Mouse (Mus musculus) G1E (cell line): ENCODE measurements around the gene Plxdc2. TPM values are rescaled to one million over a fixed set of nuclear protein-coding genes. Genes with fewer than 3 reads are reported as not detected.
A peak's percentile ranks its signal among the peaks of the same experiment; 100 is the strongest.

ENCODE experiments used
- ATAC-seq: 2 replicates; pipeline ENCODE4 v1.8.0; 2016; ENCODE audit warnings: mild to moderate bottlenecking; ENCODE audit not compliant: insufficient number of reproducible peaks, poor library complexity, low FRiP score, severe bottlenecking; ENCODE audit errors: extremely low read depth
- DNase-seq: peaks from one replicate; pipeline ENCODE4 v3.0.0; 2012; ENCODE audit warnings: low spot score
- H3K27me3 ChIP-seq: 2 replicates; pipeline ENCODE4 v1.6.1; 2012; ENCODE audit warnings: mild to moderate bottlenecking, low read length, inconsistent platforms; ENCODE audit not compliant: insufficient read depth
- H3K36me3 ChIP-seq: replicated peaks from 2 replicates; pipeline ENCODE3; 2012; ENCODE audit warnings: mild to moderate bottlenecking, inconsistent platforms
- H3K4me1 ChIP-seq: 2 replicates; pipeline ENCODE4 v1.6.1; 2012; ENCODE audit warnings: low read depth, low read length, inconsistent platforms, mixed read lengths; ENCODE audit not compliant: insufficient read depth
- H3K4me3 ChIP-seq: 2 replicates; pipeline ENCODE4 v1.5.1; 2012; ENCODE audit warnings: low read depth, mild to moderate bottlenecking, inconsistent platforms, low read length, moderate library complexity, mixed read lengths
- H3K9me3 ChIP-seq: replicated peaks from 2 replicates; pipeline ENCODE4 v1.6.1; 2012; ENCODE audit warnings: inconsistent platforms
- CTCF ChIP-seq: IDR thresholded peaks from 2 replicates; pipeline ENCODE4 v1.5.1; 2012; ENCODE audit warnings: low read depth, low read length, inconsistent platforms, mixed read lengths
- GATA1 ChIP-seq: IDR thresholded peaks from 2 replicates; pipeline ENCODE4 v1.6.1; 2012; ENCODE audit warnings: borderline replicate concordance, low read length, inconsistent platforms, mixed read lengths
- GATA2 ChIP-seq: IDR thresholded peaks from 2 replicates; pipeline ENCODE4 v1.6.1; 2012; ENCODE audit warnings: low read depth, low read length, inconsistent platforms, borderline replicate concordance
- POLR2AphosphoS5 ChIP-seq: IDR thresholded peaks from 2 replicates; pipeline ENCODE4 v1.6.1; 2012; ENCODE audit warnings: low read depth, low read length, inconsistent platforms; ENCODE audit not compliant: insufficient replicate concordance
- TAL1 ChIP-seq: conservative IDR thresholded peaks from 2 replicates; pipeline ENCODE4 v1.6.1; 2012; ENCODE audit warnings: low read depth, low read length, inconsistent platforms, mixed read lengths
- polyA plus RNA-seq: library from polyadenylated mRNA; stranded (reverse); fragments of >175 nt; gene quantifications from 2 replicates; pipeline ENCODE4 v1.2.3, GENCODE M21; 2012
- total RNA-seq, 2 experiments: library from RNA; stranded (forward) in 1 of 2; stranded (reverse) in 1 of 2; fragments of 200-1000 nt in 1 of 2; fragments of >200 nt in 1 of 2; fragmentation: Nextera tagmentation in 1 of 2; gene quantifications; 2 replicates each; pipeline ENCODE4 v1.2.3; 2014 to 2017

Plxdc2 gene
- total and polyA plus RNA-seq, 3 experiments: 0.05 TPM; not detected in 2

DNA sequence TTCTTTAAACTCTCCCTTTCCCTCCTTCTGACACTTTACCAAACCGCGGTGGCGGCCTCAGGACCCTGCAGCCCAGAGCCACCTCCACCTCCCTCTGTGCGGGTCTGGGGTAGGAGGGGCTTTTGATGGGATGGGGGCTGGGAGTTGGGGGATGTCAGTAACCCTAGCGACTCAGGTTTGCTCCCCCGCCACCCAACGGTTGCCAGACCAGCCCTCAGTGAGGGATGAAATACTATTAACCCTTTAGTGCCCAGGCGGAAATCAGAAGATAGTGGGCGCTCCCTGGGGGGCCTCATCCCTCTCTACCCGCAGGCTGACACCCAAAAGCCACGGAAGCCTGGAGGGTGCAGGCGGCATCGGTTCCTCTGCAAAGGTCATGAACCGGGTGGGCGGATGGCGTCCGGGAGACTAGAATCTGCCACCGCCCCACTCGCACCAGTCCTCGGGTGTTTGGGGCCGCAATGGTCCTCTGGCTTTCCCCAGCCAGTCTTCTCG, 446 bp upstream of the Plxdc2 start:
- H3K27me3 ChIP-seq: peaks cover 24% of the 10 kb centered on the region; the same call in 1 of the 2 replicates
- no peaks in the 10 kb centered on the region for H3K4me1 ChIP-seq
- no peaks in the 10 kb centered on the region for H3K9me3 ChIP-seq
- TF ChIP-seq GATA1 (no peak), GATA2 (no peak), POLR2AphosphoS5 (no peak), TAL1 (no peak), CTCF (no peak)
- no peak overlapping the region for H3K4me3 ChIP-seq
- H3K36me3 ChIP-seq: no peaks in the 10 kb centered on the region
- DNase-seq (no peak), ATAC-seq (no peak)

DNA sequence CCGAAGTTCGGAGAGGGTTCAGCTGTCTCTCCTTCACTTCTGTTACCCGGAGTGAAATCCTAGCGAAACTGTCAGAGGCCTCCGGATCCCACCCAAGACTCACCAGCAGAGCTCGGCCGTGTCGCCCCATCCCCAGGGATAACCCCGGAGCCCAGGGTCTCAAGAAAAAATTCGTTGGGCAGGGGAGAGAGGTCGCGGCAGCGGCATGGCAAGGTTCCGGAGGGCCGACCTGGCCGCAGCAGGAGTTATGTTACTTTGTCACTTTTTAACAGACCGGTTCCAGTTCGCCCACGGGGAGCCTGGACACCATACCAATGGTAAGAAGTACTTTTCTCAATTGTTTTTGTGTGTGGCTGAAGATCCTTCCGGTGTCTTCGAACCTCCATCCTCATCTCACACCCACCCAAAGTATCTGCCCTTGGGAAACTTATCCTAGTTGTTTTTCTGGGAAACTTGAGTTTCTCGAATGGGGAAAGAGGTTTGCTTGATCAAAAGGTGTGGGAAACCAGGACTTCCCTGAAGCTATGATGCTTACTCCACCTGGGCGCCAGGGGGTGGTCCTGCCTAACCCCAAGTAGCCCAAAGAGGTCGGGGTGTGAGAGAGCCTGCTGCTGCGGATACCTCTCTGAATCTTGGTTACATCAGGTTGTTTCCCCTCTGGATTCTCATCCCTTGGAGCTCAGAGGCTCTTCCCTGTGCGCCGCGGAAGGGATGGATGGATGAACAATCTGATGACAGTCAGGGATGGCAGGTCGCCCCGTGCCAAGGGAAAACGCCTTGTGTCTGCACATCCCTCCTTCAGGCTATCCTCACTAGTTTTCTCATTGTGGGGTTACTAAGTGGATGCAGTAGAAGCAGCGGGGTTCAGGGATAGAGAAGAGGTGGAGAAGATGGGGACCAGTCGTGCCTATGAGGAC, 1.1 kb downstream of the Plxdc2 start:
- no peak for ATAC-seq
- no peak for DNase-seq
- H3K4me3 ChIP-seq: no peak overlapping the region

DNA sequence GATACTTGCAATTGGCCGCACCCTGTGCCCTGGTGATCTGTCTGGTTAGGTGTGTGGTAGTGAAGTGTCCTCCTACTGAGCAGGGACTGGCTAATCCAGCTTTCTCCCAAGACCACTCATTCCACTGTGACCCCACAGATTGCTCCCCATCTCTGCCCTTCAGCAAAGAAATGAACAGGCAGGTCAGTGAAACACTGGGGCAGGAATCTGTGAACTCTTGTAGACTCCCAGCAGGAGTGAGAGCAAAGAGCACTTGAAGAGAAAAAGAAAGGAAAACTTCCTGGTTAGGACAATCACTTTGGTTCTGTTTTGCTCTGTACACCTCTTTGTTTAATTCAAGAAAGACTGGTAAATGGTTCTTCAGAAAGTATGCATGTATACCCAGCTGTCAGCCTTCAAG, 1.8 kb downstream of the Plxdc2 start:
- TF ChIP-seq POLR2AphosphoS5: no peak
- TF ChIP-seq TAL1: no peak
- no peak for TF ChIP-seq GATA2
- DNase-seq (no peak), ATAC-seq (no peak)
- Histone ChIP-seq H3K4me3 (no peak overlapping the region), H3K27me3 (peaks cover 24% of the 10 kb centered on the region; the same call in 1 of the 2 replicates), H3K9me3 (no peaks in the 10 kb centered on the region), H3K36me3 (no peaks in the 10 kb centered on the region), H3K4me1 (no peaks in the 10 kb centered on the region)

More for the DNA sequence above, 1.1 kb downstream of the Plxdc2 start:
- no peak for TF ChIP-seq CTCF
- TF ChIP-seq POLR2AphosphoS5: no peak
- no peak for TF ChIP-seq TAL1
- no peak for TF ChIP-seq GATA1
- TF ChIP-seq GATA2: no peak
- no peaks in the 10 kb centered on the region for H3K4me1 ChIP-seq
- H3K9me3 ChIP-seq: no peaks in the 10 kb centered on the region
- no peaks in the 10 kb centered on the region for H3K36me3 ChIP-seq
- H3K27me3 ChIP-seq: peaks cover 24% of the 10 kb centered on the region; the same call in 1 of the 2 replicates

DNA sequence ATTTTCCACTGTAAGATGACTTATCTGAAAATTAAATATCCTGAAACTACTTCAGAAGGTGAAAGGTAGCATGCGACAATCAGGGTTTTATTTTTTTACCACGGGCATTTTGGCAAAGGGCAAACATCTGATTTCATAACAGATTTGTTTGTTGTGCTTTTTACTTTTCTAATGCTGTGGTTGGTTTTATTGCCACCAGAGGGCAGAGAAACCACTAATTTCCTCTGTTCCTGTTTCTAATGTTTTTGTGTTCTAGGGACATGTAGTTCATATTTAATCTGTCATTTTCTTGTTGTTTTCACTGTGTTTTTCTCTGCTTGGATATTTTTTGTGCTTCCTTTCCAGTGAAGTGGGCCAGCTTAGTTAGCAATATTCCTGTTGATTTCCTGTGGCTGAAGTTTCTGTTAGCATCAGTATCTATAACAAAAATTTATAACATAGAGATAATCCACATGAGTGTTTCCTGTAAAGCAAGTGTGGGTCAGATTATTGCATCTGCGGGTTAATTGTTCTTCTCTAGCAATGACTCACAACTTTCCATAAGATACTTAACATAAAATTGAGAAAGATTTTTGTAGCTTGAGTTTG, 3.3 kb downstream of the Plxdc2 start:
- peak; percentile 34 for ATAC-seq

DNA sequence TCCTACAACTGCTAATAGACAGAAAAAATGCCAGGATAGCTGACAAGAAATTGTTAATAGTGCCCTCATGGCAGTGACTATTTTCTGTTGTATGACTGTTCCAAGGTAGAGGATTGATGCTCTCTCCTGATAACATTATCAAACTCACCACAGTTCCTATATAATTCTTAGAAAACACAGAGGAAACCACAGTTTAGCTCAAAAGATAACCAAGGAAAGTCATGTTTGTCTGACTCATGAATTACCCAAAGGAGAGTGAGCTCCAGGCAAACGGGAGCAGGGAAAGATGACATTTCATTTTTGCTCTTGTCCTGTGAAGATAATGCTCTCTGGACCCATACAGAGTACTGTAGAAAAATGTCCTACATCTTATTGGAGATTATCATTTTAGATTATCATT, 8.6 kb downstream of the Plxdc2 start:
- H3K27me3 ChIP-seq: no peaks in the 10 kb centered on the region
- H3K36me3 ChIP-seq: no peaks in the 10 kb centered on the region
- no peaks in the 10 kb centered on the region for H3K9me3 ChIP-seq
- peaks cover 10% of the 10 kb centered on the region for H3K4me1 ChIP-seq
- DNase-seq (no peak), ATAC-seq (peak; percentile 91)
- TF ChIP-seq CTCF: no peak
- no peak for TF ChIP-seq GATA2
- no peak for TF ChIP-seq GATA1
- TF ChIP-seq POLR2AphosphoS5: no peak
- no peak; the same call in 1 of the 2 replicates for TF ChIP-seq TAL1
- H3K4me3 ChIP-seq: no peak overlapping the region

More for the DNA sequence above, 3.3 kb downstream of the Plxdc2 start:
- Histone ChIP-seq H3K27me3 (peaks cover 24% of the 10 kb centered on the region; the same call in 1 of the 2 replicates), H3K9me3 (no peaks in the 10 kb centered on the region), H3K4me3 (no peak overlapping the region), H3K36me3 (no peaks in the 10 kb centered on the region), H3K4me1 (no peaks in the 10 kb centered on the region)
- TF ChIP-seq GATA2 (no peak), GATA1 (no peak), CTCF (no peak), TAL1 (no peak)
- DNase-seq: no peak

DNA sequence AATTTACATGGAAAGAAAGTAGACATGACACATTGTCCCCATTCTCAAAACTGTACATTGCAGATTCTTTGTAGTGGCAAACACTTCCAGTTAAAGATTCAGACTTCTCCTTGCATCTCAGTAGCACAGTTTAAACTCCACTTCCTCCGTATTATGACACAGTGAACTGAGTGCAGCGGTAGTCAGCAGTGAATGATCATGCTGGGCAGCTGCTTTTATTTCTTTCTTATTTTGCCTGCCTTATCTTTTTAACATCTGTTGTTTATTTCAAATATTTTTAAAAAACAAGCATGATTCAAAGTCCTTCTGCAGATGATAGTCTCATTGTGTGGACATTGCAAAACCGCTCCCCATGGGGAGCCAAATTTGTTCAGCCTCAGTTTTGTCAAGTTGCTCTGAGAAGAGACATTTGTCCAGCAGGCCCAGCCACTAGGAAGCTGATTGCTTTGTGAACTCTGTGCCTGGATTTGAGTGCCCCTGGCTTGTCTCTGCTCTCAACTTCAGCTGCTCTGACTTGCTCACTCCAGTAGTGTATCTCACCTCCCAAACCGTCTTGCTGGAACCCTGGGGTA, 9.8 kb downstream of the Plxdc2 start:
- Histone ChIP-seq H3K4me1 (peaks cover 10% of the 10 kb centered on the region), H3K36me3 (no peaks in the 10 kb centered on the region), H3K27me3 (no peaks in the 10 kb centered on the region), H3K4me3 (no peak overlapping the region), H3K9me3 (no peaks in the 10 kb centered on the region)
- no peak for DNase-seq
- TF ChIP-seq GATA2: no peak
- no peak for TF ChIP-seq CTCF
- no peak for TF ChIP-seq GATA1
- TF ChIP-seq TAL1: no peak
- no peak for TF ChIP-seq POLR2AphosphoS5
- 0 out of 2 replicates have a peak, but pooled peaks have one; percentile 11 for ATAC-seq
